Mouse (Mus musculus): ENCODE results near the gene Prpsap1. TPM values are rescaled to one million over a fixed set of nuclear protein-coding genes. Genes with fewer than 3 reads are reported as not detected.
"Not testable (repeated sequence)": the region's sequence is repeated elsewhere in the genome, so short reads cannot be mapped to it uniquely, and the experiment has no call there.

Gene Prpsap1
- total and polyA plus RNA-seq, 3 experiments = 79.8 to 114 (median 114) TPM

DNA sequence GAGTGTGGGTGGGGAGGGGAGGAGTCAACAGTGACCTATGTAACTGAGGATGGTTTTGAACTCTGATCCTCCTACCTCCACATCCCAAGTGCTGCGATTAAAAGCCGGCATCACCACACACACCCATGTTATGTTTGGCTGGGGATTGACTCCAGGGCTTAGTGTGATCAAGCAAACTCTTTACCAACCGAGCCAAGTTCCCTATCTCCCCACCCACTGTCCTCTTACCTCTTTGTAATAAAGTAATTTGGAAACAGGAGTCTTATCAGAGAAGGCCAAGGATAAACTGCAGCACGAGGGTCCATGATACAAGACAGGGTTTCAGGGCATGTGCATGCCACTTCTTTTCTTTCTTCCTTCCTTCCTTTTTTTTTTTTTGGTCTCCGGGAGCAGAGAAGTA lies 811 bp downstream of the Prpsap1 start:
- TF ChIP-seq ZKSCAN1 (IDR thresholded peaks at IDR 0.05; ENCODE audit: borderline replicate concordance, low read depth, low read length) (no peak), GABPA (IDR thresholded peaks at IDR 0.05; ENCODE audit: insufficient replicate concordance, low read depth, low read length) (no peak), EP300 (IDR thresholded peaks at IDR 0.05; ENCODE audit: low read length) (no peak), CHD1 (IDR thresholded peaks at IDR 0.05; ENCODE audit: low read depth, low read length) (no peak), ELF1 (IDR thresholded peaks at IDR 0.05; ENCODE audit: low read depth, low read length) (no peak), ETS1 (conservative IDR thresholded peaks at IDR 0.05; ENCODE audit: low read depth, low read length) (no peak), E2F4 (IDR thresholded peaks at IDR 0.05; ENCODE audit: insufficient replicate concordance, low read depth, low read length) (no peak), JUN (IDR thresholded peaks at IDR 0.05; ENCODE audit: insufficient read depth, low read depth, low read length) (no peak), USF1 (IDR thresholded peaks at IDR 0.05; ENCODE audit: low read depth, low read length) (no peak), BHLHE40 (IDR thresholded peaks at IDR 0.05; ENCODE audit: low read depth, low read length) (no peak), MAFK (IDR thresholded peaks at IDR 0.05; ENCODE audit: insufficient replicate concordance, low read length) (no peak), UBTF (IDR thresholded peaks at IDR 0.05; ENCODE audit: low read depth, low read length) (no peak), MYC (IDR thresholded peaks at IDR 0.05; ENCODE audit: low read depth, low read length) (no peak)
- dilution Hi-C loops (cut with MboI; ENCODE audit: extremely low pct_ligation_motif_present, extremely low pct_unique_long_range_greater_than_20kb, low sequenced_read_pairs) = no loop called here
- H3K4me2 ChIP-seq (ENCODE audit: insufficient read depth, low read depth, poor library complexity, severe bottlenecking) = no peak overlapping the region
- peaks cover 0 to under 1% of the 10 kb centered on the region in 2 experiments for H3K36me3 ChIP-seq (replicated peaks in 1 of 2; ENCODE audit: control insufficient read depth in 1 of 2, insufficient read depth in 1 of 2, low read length in 1 of 2)
- no peak overlapping the region for H3K4me3 ChIP-seq (replicated peaks in 1 of 3; ENCODE audit: low read depth in 2 of 3, low read length in 2 of 3, poor library complexity in 1 of 3)
- peaks cover 14% of the 10 kb centered on the region for H3K79me2 ChIP-seq (replicated peaks; ENCODE audit: control insufficient read depth, extremely low read depth, insufficient read depth, poor library complexity, severe bottlenecking)
- no peak for DNase-seq (ENCODE audit: extremely low read depth)
- in situ Hi-C loops (cut with MboI; ENCODE audit: low pct_ligation_motif_present, low pct_unique_long_range_greater_than_20kb, low sequenced_read_pairs) = no loop called here
- H3K9ac ChIP-seq (ENCODE audit: insufficient read depth, low read depth) = no peak overlapping the region
- H3K4me1 ChIP-seq (ENCODE audit: control insufficient read depth in 1 of 2, insufficient read depth in 2 of 2) = peaks cover 0 to 36% of the 10 kb centered on the region in 2 experiments; a peak in 2 of 4 replicates
- H3K9me3 ChIP-seq (replicated peaks; ENCODE audit: low read length) = peaks cover 8% of the 10 kb centered on the region
- H3K27ac ChIP-seq (ENCODE audit: insufficient read depth, low read depth) = no peak overlapping the region
- no peaks in the 10 kb centered on the region for H3K27me3 ChIP-seq (replicated peaks)

DNA sequence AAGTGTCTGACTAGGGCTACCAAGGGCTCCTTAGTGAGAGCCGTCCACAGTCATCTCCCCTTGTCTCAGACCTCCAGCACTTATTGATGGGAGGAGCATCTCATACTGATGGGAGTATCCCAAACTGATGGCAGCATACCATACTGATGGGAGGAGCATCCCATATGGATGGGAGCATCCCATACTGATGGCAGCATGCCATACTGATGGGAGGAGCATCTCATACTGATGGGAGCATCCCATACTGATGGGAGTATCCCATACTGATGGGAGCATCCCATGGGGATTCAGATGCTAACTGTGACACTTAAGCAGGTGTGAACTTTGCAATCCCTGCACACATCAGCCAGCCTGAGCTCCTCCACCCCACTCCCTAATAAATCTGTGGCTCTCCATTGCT lies 1.5 kb downstream of the Prpsap1 start:
- H3K36me3 ChIP-seq (replicated peaks in 1 of 2; ENCODE audit: control insufficient read depth in 1 of 2, insufficient read depth in 1 of 2, low read length in 1 of 2); dilution Hi-C loops (cut with MboI; ENCODE audit: extremely low pct_ligation_motif_present, extremely low pct_unique_long_range_greater_than_20kb, low sequenced_read_pairs); H3K9me3 ChIP-seq (replicated peaks; ENCODE audit: low read length); H3K27ac ChIP-seq (ENCODE audit: insufficient read depth, low read depth); H3K9ac ChIP-seq (ENCODE audit: insufficient read depth, low read depth); H3K4me3 ChIP-seq (replicated peaks in 1 of 3; ENCODE audit: low read depth in 2 of 3, low read length in 2 of 3, poor library complexity in 1 of 3); H3K4me2 ChIP-seq (ENCODE audit: insufficient read depth, low read depth, poor library complexity, severe bottlenecking); DNase-seq (ENCODE audit: extremely low read depth); H3K27me3 ChIP-seq (replicated peaks); in situ Hi-C loops (cut with MboI; ENCODE audit: low pct_ligation_motif_present, low pct_unique_long_range_greater_than_20kb, low sequenced_read_pairs): not testable (repeated sequence)
- H3K4me1 ChIP-seq (ENCODE audit: control insufficient read depth in 1 of 2, insufficient read depth in 2 of 2) = peaks cover 0 to 36% of the 10 kb centered on the region in 2 experiments; a peak in 2 of 4 replicates
- peaks cover 18% of the 10 kb centered on the region for H3K79me2 ChIP-seq (replicated peaks; ENCODE audit: control insufficient read depth, extremely low read depth, insufficient read depth, poor library complexity, severe bottlenecking)

- no peak for DNase-seq (ENCODE audit: extremely low read depth)
- Histone ChIP-seq H3K4me3 (replicated peaks in 1 of 3; ENCODE audit: low read depth in 2 of 3, low read length in 2 of 3, poor library complexity in 1 of 3) (no peak overlapping the region), H3K4me2 (ENCODE audit: insufficient read depth, low read depth, poor library complexity, severe bottlenecking) (no peak overlapping the region), H3K4me1 (ENCODE audit: control insufficient read depth in 1 of 2, insufficient read depth in 2 of 2) (peaks cover 0 to 34% of the 10 kb centered on the region in 2 experiments; a peak in 2 of 4 replicates), H3K79me2 (replicated peaks; ENCODE audit: control insufficient read depth, extremely low read depth, insufficient read depth, poor library complexity, severe bottlenecking) (peaks cover 19% of the 10 kb centered on the region), H3K9me3 (replicated peaks; ENCODE audit: low read length) (peaks cover 8% of the 10 kb centered on the region), H3K36me3 (replicated peaks in 1 of 2; ENCODE audit: control insufficient read depth in 1 of 2, insufficient read depth in 1 of 2, low read length in 1 of 2) (peaks cover 12 to 19% of the 10 kb centered on the region in 2 experiments), H3K27me3 (replicated peaks) (no peaks in the 10 kb centered on the region), H3K27ac (ENCODE audit: insufficient read depth, low read depth) (no peak overlapping the region), H3K9ac (ENCODE audit: insufficient read depth, low read depth) (no peak overlapping the region)
- in situ Hi-C loops (cut with MboI; ENCODE audit: low pct_ligation_motif_present, low pct_unique_long_range_greater_than_20kb, low sequenced_read_pairs) (no loop called here), dilution Hi-C loops (cut with MboI; ENCODE audit: extremely low pct_ligation_motif_present, extremely low pct_unique_long_range_greater_than_20kb, low sequenced_read_pairs) (no loop called here)
- TF ChIP-seq USF1 (IDR thresholded peaks at IDR 0.05; ENCODE audit: low read depth, low read length) (no peak), CTCF (conservative IDR thresholded peaks at IDR 0.05 in 1 of 2, IDR thresholded peaks at IDR 0.05 in 1 of 2; ENCODE audit: low read depth in 2 of 2, low read length in 2 of 2) (peak in 1 of 2 experiments; percentile 21; a peak in 1 of 4 replicates)
These were observed 2.7 kb downstream of the Prpsap1 start for GRCm38 (mm10) chr11:116491338-116491737.

All from CH12.LX (cell line).